Mouse (Mus musculus) forebrain, embryonic 16.5 days (tissue): ENCODE measurements around the gene Tekt4. TPM values are rescaled to one million over a fixed set of nuclear protein-coding genes. Genes with fewer than 3 reads are reported as not detected.

ENCODE experiments used
- ATAC-seq: fragments of 200-750 bp; cut with Nextera tagmentation; 2 replicates; pipeline ENCODE4 v1.8.0; 2017; ENCODE audit warnings: mild to moderate bottlenecking, moderate library complexity
- H3K27ac ChIP-seq: fragments of 300-500 bp; sonication (generic); 2 replicates; pipeline ENCODE4 v1.5.1; 2014; ENCODE audit warnings: low read length, control low read depth
- H3K27me3 ChIP-seq: fragments of 300-500 bp; sonication (generic); replicated peaks from 2 replicates; pipeline ENCODE4 v1.6.1; 2014; ENCODE audit warnings: low read length; ENCODE audit not compliant: control insufficient read depth, insufficient read depth
- H3K36me3 ChIP-seq: fragments of 300-500 bp; sonication (generic); 2 replicates; pipeline ENCODE4 v1.6.1; 2014; ENCODE audit not compliant: control insufficient read depth, insufficient read depth
- H3K4me1 ChIP-seq: fragments of 300-500 bp; sonication (generic); replicated peaks from 2 replicates; pipeline ENCODE4 v1.6.1; 2014; ENCODE audit warnings: low read length; ENCODE audit not compliant: control insufficient read depth, insufficient read depth
- H3K4me2 ChIP-seq: fragments of 300-500 bp; sonication (generic); 2 replicates; pipeline ENCODE4 v1.6.1; 2014; ENCODE audit warnings: mild to moderate bottlenecking, low read length, control low read depth
- H3K4me3 ChIP-seq: fragments of 300-500 bp; sonication (generic); replicated peaks from 2 replicates; pipeline ENCODE4 v1.5.1; 2014; ENCODE audit warnings: mild to moderate bottlenecking, low read length, control low read depth
- H3K9ac ChIP-seq: fragments of 300-500 bp; sonication (generic); replicated peaks from 2 replicates; pipeline ENCODE4 v1.6.1; 2014; ENCODE audit warnings: low read depth, low read length, control low read depth
- H3K9me3 ChIP-seq: fragments of 300-500 bp; sonication (generic); 2 replicates; pipeline ENCODE4 v1.6.1; 2016; ENCODE audit warnings: low read length; ENCODE audit not compliant: control insufficient read depth
- WGBS: fragments of 180-500 bp; shearing (Covaris S2); extraction: QIAGEN DNeasy Blood & Tissue Kit; methylation state at CpG from one replicate; pipeline ENCODE4 v1.1.7; 2014; 5-methylcytosine and 5-hydroxymethylcytosine counted together
- polyA plus RNA-seq: library from polyadenylated mRNA; unstranded; fragments of >200 nt; fragmentation: Nextera tagmentation; extraction: Ambion mirVana; gene quantifications from 2 replicates; pipeline ENCODE4 v1.2.1, GENCODE M21; 2015

The Tekt4 gene
- polyA plus RNA-seq, 1 experiment from 2014 or later = 0.80 TPM

DNA sequence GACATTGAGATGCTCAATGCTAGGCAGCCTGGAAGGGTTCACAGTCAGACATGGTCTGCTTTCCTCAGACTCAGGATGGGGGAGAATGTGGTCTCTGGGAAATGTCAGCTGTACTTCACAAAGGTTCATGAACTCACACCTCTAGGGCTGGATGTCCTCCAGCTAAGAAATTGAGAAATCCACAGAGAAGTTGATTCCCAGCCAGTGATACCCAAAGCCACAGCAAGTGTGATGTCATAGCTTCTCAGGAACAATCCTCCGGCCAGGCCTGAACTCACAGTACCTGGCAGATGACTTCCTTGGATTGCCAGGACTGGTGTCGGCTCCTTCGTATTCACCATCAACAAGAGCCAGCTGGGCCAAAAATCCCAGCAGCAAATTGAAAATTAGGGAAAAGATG, 8.6 kb upstream of the Tekt4 start:
- Histone ChIP-seq H3K9me3 (no peaks in the 10 kb centered on the region), H3K9ac (no peak overlapping the region), H3K36me3 (no peaks in the 10 kb centered on the region), H3K4me3 (no peak overlapping the region), H3K4me2 (no peak overlapping the region), H3K27me3 (no peaks in the 10 kb centered on the region), H3K27ac (no peak overlapping the region), H3K4me1 (0 out of 2 replicates have a peak, but pooled peaks cover 2% of the 10 kb centered on the region)
- 64% methylated on average over 3 of the region's 3 CpGs for WGBS
- ATAC-seq = no peak

DNA sequence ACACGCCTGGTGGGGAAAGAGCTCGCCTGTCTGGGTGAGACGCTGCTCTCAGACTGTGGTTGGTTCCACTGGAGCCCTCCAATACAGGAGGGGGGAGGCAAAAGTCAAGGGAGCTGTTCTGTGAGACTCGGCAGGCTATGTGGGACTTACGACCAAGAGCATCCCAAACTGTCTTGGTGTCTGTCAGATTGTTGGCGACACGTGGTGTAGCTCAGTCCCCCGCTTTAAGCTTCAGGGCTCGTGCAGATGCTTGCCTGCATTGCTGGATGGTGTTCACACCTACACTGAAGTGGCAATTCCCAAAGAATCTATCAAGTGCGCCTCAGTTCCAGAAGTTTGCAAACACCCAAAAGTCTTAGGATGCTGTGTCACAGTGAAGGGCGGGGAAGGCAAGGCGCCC, 6.5 kb upstream of the Tekt4 start:
- 86% methylated on average over 12 of the region's 12 CpGs for WGBS
- Histone ChIP-seq H3K4me1 (0 out of 2 replicates have a peak, but pooled peaks cover under 1% of the 10 kb centered on the region), H3K27ac (no peak overlapping the region), H3K4me2 (no peak overlapping the region), H3K36me3 (no peaks in the 10 kb centered on the region), H3K27me3 (no peaks in the 10 kb centered on the region), H3K9ac (no peak overlapping the region), H3K4me3 (no peak overlapping the region), H3K9me3 (no peaks in the 10 kb centered on the region)
- ATAC-seq = no peak

DNA sequence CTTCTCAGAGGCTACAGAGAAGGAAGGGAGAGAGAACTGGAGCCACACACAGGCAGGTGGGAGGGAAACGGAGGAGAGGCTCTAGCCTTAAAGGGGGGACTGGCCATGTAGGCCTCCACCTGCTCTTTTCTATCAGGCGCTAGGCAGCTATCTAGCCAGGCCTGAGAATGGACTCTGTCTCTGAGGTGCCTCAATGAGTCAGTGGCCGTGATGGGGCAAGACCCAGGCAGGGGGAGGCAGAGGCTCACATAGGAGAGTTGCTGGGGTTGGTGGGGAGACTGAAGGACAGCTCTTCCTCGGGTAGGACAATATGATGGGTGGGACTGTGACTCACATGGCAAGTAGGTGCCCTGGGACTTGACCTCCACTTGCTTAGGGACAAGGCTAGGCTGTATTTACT, 4.1 kb upstream of the Tekt4 start:
- H3K4me3 ChIP-seq = no peak overlapping the region
- no peaks in the 10 kb centered on the region for H3K9me3 ChIP-seq
- no peak overlapping the region for H3K27ac ChIP-seq
- H3K27me3 ChIP-seq = no peaks in the 10 kb centered on the region
- ATAC-seq = no peak
- no peak overlapping the region for H3K4me2 ChIP-seq
- H3K36me3 ChIP-seq = no peaks in the 10 kb centered on the region
- no peaks in the 10 kb centered on the region for H3K4me1 ChIP-seq
- WGBS = 63% methylated on average over 4 of the region's 4 CpGs
- H3K9ac ChIP-seq = no peak overlapping the region

DNA sequence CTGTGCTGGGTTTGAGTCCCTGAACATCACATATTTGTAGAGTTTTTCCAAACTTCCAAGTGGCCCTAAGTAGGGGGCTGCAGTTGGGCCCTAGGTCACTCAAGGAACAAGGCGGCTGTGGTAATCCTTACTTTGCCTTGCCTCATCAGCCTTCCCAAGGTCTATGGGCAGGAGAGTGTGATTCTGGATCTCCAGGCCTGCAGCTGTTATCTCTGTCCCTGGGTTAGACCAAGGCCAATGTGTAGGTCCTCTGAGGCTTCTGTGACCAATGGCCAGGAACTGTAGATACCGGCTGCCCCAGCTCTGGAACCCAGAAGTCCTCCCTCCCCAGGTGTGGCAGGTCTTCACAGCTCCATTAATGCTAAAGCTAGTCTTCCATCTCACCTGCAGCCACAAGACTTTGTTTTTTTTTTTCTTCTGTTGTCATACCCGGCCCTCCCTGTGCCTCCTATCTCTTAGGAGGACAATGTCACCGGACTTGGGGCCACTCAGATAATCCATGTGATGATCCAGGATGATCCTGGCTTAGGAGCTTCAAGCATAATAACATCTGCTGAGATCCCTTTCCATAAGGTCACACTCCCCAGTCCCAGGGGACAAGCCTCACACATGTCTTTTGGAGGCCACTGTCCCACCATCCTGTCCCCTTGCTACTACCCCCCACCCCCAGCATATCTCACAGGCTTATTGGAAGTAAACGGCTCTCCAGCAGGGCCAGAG, 2.0 kb upstream of the Tekt4 start:
- H3K9ac ChIP-seq = no peak overlapping the region
- 80% methylated on average over 5 of the region's 5 CpGs for WGBS
- no peaks in the 10 kb centered on the region for H3K36me3 ChIP-seq
- H3K9me3 ChIP-seq = no peaks in the 10 kb centered on the region
- no peak overlapping the region for H3K4me2 ChIP-seq
- no peak for ATAC-seq
- no peaks in the 10 kb centered on the region for H3K4me1 ChIP-seq
- H3K27me3 ChIP-seq = no peaks in the 10 kb centered on the region
- H3K4me3 ChIP-seq = no peak overlapping the region
- no peak overlapping the region for H3K27ac ChIP-seq

DNA sequence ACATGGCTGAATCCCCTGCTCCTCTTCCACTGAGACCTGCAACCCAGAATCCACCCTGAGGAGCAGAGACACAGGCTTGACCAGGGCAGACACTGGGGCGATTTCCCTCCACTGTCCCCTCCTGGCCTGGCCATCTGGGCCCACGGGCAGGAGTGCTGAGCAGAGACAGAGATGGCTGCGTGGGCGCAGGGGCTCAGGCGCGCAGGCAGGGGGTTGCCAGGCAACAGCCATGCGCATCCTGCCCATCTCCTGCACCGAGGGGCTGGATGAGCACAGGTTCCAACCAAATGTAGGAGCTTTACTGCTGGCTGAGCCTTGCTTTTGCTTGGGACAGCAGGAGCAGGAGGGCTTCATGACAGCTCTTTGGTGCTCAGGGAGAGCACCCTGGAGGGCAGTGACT, 2.1 kb downstream of the Tekt4 start:
- 49% methylated on average over 8 of the region's 8 CpGs for WGBS
- Histone ChIP-seq H3K9me3 (no peaks in the 10 kb centered on the region), H3K27ac (no peak overlapping the region), H3K4me3 (no peak overlapping the region), H3K4me1 (no peaks in the 10 kb centered on the region), H3K9ac (0 out of 2 replicates have a peak overlapping the region, but pooled peaks have one; percentile 22), H3K4me2 (no peak overlapping the region), H3K36me3 (no peaks in the 10 kb centered on the region), H3K27me3 (no peaks in the 10 kb centered on the region)
- peak; percentile 62; the same call in 1 of the 2 replicates for ATAC-seq

DNA sequence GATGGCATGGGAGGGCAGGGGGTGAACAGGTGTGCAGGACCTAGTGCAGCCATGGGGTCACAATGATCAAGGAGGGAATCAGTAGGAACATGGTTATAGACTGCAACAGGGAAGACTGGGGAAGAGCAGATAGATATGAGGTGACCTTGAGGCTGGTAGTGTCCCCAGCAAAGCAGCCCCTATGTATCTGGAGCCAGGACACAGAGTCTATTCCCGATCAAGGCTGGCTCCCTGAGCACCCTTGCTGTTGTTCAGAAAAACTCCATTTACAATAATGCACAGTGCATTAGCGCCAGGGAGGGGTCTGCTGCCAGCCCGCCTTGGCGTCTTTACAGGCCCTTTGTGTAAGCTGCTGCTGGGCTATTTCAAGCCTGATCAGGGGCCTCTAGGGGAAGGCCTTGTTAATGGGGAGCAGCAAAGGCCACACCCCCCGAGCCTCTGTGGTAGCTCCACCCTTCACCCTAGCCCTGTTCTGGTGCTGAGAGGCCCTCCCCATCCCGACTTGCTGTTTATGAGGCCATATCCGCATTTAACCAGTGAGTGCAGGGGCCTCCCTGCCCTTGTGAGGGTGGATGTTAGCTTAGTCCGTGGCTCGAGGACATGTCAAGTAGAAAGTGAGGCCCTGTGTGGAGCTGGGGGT, 7.9 kb downstream of the Tekt4 start:
- Histone ChIP-seq H3K36me3 (no peaks in the 10 kb centered on the region), H3K4me1 (peaks cover 7% of the 10 kb centered on the region), H3K4me2 (no peak overlapping the region), H3K27me3 (no peaks in the 10 kb centered on the region), H3K9ac (0 out of 2 replicates have a peak overlapping the region, but pooled peaks have one; percentile 22), H3K27ac (no peak overlapping the region), H3K9me3 (no peaks in the 10 kb centered on the region), H3K4me3 (no peak overlapping the region)
- 9% methylated on average over 9 of the region's 9 CpGs for WGBS
- ATAC-seq = peak; percentile 89

DNA sequence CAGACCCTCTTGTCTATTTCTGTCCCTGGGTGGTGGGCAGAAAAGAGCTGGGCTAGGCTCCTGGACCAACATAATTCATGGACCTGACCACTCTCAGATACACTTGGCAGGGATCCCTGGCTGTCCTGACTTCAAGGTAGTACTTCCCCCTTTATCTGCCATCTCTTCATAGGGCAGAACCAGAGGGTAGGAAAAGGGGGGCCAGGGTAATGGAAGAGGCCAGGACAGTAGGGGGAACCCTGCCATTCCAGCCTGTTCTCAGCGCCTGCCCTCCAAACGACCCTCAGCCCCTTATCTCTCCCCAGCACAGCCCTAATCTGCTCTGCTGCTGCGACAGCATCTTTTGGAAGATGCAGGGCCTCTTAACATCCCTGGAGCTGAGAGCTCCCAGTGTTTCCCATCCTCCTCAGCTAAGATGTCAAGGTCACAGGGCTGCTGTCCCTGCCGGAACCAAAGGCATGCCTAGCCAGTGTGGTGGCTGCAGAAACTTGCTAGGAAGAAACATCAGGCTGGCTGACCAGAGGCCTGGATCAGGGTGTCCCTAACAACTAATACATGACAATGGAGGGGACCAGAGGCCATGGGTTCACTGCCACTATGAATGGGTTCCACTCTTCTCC, 9.0 kb downstream of the Tekt4 start:
- Histone ChIP-seq H3K4me3 (no peak overlapping the region), H3K27ac (no peak overlapping the region), H3K9me3 (no peaks in the 10 kb centered on the region), H3K4me2 (no peak overlapping the region), H3K4me1 (peaks cover 7% of the 10 kb centered on the region), H3K27me3 (no peaks in the 10 kb centered on the region), H3K36me3 (no peaks in the 10 kb centered on the region), H3K9ac (no peak overlapping the region)
- WGBS = 70% methylated on average over 4 of the region's 4 CpGs
- ATAC-seq = no peak

DNA sequence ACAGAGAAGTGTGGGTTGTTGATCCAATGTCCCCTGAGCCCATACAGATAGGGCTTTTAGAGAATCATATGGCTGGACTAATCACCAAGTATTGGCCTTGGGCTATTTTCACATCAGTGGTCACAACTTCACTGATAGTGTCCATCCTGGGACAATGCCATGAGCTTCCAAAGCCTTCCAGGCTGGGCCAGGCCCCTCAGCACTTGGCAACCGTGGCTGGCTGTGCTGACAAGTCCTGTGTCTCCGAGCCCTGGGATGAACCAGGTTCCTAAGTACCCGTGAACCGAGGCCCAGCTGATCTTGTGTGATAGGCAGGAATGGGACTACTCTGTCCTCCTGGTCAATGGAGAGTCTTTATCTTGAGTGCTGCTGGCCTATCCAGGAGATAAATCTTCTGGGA, 9.7 kb downstream of the Tekt4 start:
- Histone ChIP-seq H3K9ac (no peak overlapping the region), H3K27me3 (no peaks in the 10 kb centered on the region; the same call in 1 of the 2 replicates), H3K36me3 (no peaks in the 10 kb centered on the region), H3K4me2 (no peak overlapping the region), H3K27ac (no peak overlapping the region), H3K4me1 (peaks cover 7% of the 10 kb centered on the region), H3K4me3 (no peak overlapping the region), H3K9me3 (no peaks in the 10 kb centered on the region)
- no peak for ATAC-seq
- WGBS = 91% methylated on average over 4 of the region's 4 CpGs

DNA sequence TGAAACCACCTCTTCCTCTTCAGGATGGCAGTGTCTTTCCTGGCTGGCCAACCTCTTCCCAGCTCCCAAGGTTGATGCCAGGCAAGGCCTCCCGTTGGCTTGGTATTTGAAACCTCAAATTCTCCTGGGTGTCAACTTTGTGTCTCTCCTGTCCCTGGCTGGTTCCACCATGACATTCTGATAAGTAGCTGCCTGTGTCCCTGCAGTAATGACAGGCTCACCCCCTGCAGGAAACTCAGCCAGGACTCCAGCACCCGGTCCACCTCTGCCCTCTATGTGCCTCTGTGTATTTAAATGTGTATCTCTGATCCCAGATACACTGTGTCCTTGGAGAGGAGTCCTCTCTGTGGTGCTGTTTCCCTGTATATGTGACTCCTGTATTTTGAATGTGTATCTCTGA, 11.8 kb downstream of the Tekt4 start:
- Histone ChIP-seq H3K36me3 (no peaks in the 10 kb centered on the region), H3K4me3 (no peak overlapping the region), H3K27ac (no peak overlapping the region), H3K4me2 (no peak overlapping the region), H3K9ac (no peak overlapping the region), H3K27me3 (no peaks in the 10 kb centered on the region; the same call in 1 of the 2 replicates), H3K9me3 (no peaks in the 10 kb centered on the region), H3K4me1 (peaks cover 7% of the 10 kb centered on the region)
- no peak for ATAC-seq
- WGBS = 85% methylated on average over 2 of the region's 2 CpGs
